Mouse (Mus musculus) testis, adult 2 months (tissue): ENCODE measurements around the gene Tyw1. TPM values are rescaled to one million over a fixed set of nuclear protein-coding genes. Genes with fewer than 3 reads are reported as not detected.

Experiments used
- H3K27ac ChIP-seq: fragments of 200-500 bp; 2 replicates; pipeline ENCODE4 v1.5.1; 2012; ENCODE audit warnings: low read depth, low read length; ENCODE audit not compliant: control insufficient read depth, insufficient read depth
- H3K27me3 ChIP-seq: fragments of 200-500 bp; 2 replicates; pipeline ENCODE4 v1.6.1; 2012; ENCODE audit warnings: mild to moderate bottlenecking, low read length, moderate library complexity; ENCODE audit not compliant: control insufficient read depth, insufficient read depth
- H3K36me3 ChIP-seq: fragments of 200-500 bp; 2 replicates; pipeline ENCODE4 v1.6.1; 2012; ENCODE audit warnings: mild to moderate bottlenecking, low read length; ENCODE audit not compliant: control insufficient read depth, insufficient read depth
- H3K4me1 ChIP-seq: fragments of 200-500 bp; 2 replicates; pipeline ENCODE4 v1.6.1; 2012; ENCODE audit warnings: low read length; ENCODE audit not compliant: control insufficient read depth, insufficient read depth
- H3K4me3 ChIP-seq: fragments of 200-500 bp; 2 replicates; pipeline ENCODE4 v1.5.1; 2012; ENCODE audit warnings: low read depth, mild to moderate bottlenecking, low read length, moderate library complexity, mixed read lengths; ENCODE audit not compliant: control insufficient read depth
- CTCF ChIP-seq: fragments of 200-500 bp; IDR thresholded peaks from 2 replicates; pipeline ENCODE4 v1.5.1; 2012; ENCODE audit warnings: low read depth, mild to moderate bottlenecking, inconsistent platforms, low read length, moderate library complexity; ENCODE audit not compliant: control insufficient read depth, insufficient read depth, insufficient replicate concordance
- POLR2A ChIP-seq: fragments of 200-500 bp; IDR thresholded peaks from 2 replicates; pipeline ENCODE4 v1.6.1; 2012; ENCODE audit warnings: low read depth, mild to moderate bottlenecking, inconsistent platforms, low read length, moderate library complexity; ENCODE audit not compliant: control insufficient read depth
- polyA plus RNA-seq: library from polyadenylated mRNA; depleted of rRNA; stranded (reverse); fragments of >200 nt; gene quantifications from 2 replicates; pipeline ENCODE4 v1.2.3, GENCODE M21; 2012

The Tyw1 gene
- polyA plus RNA-seq, 1 experiment: 8.0 TPM

DNA sequence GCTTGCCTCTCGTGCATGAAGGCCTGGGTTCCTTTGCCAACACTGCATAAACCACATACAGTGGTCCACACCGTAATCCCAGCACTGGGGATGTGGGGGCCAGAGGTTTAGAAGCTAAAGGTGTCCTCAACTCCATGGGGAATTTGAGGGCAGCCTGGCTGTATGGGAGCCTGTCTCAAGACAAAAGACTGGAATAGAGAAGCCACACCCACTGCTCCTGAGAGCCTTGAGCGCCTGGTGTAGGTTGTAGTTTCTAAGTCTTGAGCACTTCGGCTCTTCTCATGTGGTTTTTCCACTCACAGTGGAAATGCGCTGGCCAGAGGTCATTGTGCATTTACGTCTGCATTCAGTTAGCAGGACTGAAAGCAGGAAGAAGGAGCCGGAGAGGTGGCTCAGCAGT lies 32.7 kb downstream of the Tyw1 start:
- Histone ChIP-seq H3K27ac (no peak overlapping the region), H3K27me3 (no peaks in the 10 kb centered on the region), H3K4me3 (no peak overlapping the region), H3K4me1 (no peaks in the 10 kb centered on the region), H3K36me3 (no peaks in the 10 kb centered on the region)
- TF ChIP-seq CTCF (no peak), POLR2A (no peak)

DNA sequence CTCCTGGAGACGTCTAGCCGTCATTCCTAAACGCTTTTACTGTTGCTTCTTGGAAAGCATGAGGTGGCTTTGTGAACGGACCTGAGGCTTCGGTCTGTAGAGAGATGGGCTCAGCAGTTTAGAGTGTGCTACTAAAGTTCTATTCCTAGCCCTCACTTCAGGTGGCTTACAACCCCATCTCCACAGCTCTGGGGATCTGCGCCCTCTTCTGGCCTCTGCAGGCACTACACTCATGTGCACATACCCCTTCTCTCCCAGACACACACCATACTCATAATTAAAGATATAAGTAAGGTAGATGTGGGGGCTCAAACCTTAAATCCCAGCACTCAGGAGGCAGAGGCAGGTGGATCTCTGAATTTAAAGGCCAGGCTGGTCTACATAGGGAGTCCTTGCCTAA lies 34.8 kb downstream of the Tyw1 start:
- no peak overlapping the region for H3K27ac ChIP-seq
- H3K36me3 ChIP-seq: no peaks in the 10 kb centered on the region; the same call in 1 of the 2 replicates
- no peaks in the 10 kb centered on the region for H3K4me1 ChIP-seq
- TF ChIP-seq CTCF (peak; percentile 60; the same call in 1 of the 2 replicates), POLR2A (no peak)
- no peaks in the 10 kb centered on the region for H3K27me3 ChIP-seq
- H3K4me3 ChIP-seq: no peak overlapping the region

DNA sequence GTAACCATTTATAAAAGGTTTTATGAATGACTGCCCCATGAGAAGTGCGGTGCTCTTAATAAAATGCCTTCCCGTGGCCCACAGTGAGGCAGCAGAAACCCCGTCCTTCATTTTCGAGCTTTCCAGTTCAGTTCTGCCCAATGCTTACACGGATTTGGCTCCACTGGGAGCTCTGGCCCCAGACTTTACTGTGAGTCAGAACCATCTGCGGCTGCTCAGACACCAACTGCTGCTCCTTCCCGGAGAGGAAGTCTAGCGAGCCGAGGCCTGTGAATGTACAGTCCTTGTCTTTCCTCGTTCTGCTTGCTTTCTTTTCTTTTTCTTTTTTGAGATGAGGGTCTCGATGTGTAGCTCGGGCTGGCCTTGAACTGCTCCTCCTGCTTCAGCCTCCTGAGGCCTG lies 35.4 kb downstream of the Tyw1 start:
- H3K4me1 ChIP-seq: no peaks in the 10 kb centered on the region
- no peak overlapping the region for H3K4me3 ChIP-seq
- H3K27ac ChIP-seq: no peak overlapping the region
- H3K36me3 ChIP-seq: no peaks in the 10 kb centered on the region; the same call in 1 of the 2 replicates
- TF ChIP-seq CTCF (no peak), POLR2A (no peak)
- no peaks in the 10 kb centered on the region for H3K27me3 ChIP-seq

DNA sequence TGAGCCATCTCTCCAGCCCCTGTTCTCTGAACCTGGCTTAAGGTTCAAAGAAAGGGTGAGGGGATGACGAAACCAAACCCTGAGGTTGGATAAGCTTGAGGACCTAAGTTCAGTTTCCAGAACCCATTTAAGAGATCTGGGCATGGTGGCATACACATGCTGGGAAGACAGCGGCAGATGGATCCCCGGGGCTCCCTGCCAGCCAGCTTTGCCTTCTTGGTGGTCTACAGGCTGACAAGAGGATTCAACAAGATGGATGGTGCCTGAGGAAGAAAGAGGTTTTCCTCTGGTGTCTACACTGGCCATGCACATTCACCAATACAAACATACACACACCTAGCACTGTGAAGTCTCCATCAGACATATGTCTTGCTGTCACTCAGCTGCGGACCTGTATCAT lies 37.6 kb downstream of the Tyw1 start:
- no peak for TF ChIP-seq POLR2A
- TF ChIP-seq CTCF: no peak
- Histone ChIP-seq H3K36me3 (no peaks in the 10 kb centered on the region; the same call in none of the 2 replicates), H3K4me3 (no peak overlapping the region), H3K4me1 (no peaks in the 10 kb centered on the region), H3K27ac (no peak overlapping the region), H3K27me3 (no peaks in the 10 kb centered on the region)

DNA sequence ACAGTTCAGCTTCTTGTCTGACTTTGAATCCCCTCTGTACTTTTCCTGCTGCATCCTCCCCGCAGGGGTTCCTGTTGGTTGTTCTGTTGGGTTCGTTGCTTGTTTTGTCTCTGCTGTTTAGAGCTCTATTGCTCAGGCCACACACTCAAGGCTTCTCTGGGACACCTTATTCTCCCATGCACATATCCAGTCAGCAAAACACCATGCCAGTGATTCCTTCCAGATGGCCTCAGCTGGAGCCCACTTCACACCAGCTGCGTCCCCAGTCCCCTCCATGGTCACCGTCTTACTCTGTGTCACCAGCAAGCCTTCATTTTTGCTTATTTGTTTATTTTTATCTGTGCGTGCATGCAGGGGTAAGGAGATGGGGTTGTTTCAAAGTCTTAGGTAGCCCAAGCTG lies 38.5 kb downstream of the Tyw1 start:
- Histone ChIP-seq H3K36me3 (no peaks in the 10 kb centered on the region; the same call in none of the 2 replicates), H3K4me3 (no peak overlapping the region), H3K27me3 (no peaks in the 10 kb centered on the region), H3K4me1 (no peaks in the 10 kb centered on the region), H3K27ac (no peak overlapping the region)
- TF ChIP-seq POLR2A (no peak), CTCF (no peak)

DNA sequence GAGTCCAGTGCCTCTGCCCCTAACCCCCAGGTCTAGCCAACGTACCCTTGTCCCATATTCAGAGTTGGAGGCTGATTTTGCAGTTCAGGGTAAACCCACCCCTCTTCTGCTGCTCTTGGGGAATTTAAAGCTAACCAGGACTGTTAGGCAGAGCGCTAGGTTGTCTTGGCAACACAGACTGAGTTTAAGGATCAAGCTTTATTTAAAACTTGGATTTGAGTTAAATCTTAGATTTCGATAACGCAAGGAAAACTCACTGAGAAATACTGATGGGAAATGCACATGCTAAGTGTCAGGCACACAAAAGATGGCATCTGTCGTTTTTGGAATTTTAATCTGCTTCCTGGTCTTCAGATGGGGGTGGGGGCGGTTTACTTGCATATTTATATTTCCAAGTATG lies 39.2 kb downstream of the Tyw1 start:
- no peaks in the 10 kb centered on the region for H3K27me3 ChIP-seq
- TF ChIP-seq POLR2A: no peak
- TF ChIP-seq CTCF: no peak
- H3K27ac ChIP-seq: no peak overlapping the region
- no peaks in the 10 kb centered on the region; the same call in none of the 2 replicates for H3K36me3 ChIP-seq
- H3K4me3 ChIP-seq: no peak overlapping the region
- no peaks in the 10 kb centered on the region for H3K4me1 ChIP-seq

DNA sequence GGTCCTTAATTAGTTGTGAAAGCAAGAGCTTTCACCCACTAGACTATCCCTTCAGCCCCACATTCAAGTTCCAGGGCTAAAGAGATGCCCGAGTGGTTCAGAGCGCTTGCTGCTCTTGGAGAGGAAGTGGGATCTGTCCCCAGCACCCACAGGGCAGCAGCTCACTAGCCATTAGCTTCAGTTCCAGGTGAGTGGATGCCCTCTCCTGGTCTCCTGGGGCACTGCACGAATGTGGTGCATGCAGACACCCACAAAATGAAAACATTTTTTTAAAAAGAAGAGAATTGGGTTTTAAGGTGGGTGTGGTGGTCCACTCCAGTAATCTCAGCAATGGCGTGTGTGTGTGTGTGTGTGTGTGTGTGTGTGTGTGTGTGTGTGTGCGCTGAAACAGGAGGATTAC lies 40.7 kb downstream of the Tyw1 start:
- no peaks in the 10 kb centered on the region; the same call in none of the 2 replicates for H3K36me3 ChIP-seq
- H3K4me3 ChIP-seq: no peak overlapping the region
- no peaks in the 10 kb centered on the region for H3K27me3 ChIP-seq
- H3K4me1 ChIP-seq: no peaks in the 10 kb centered on the region
- TF ChIP-seq CTCF (peak; percentile 20; the same call in 1 of the 2 replicates), POLR2A (no peak)
- no peak overlapping the region for H3K27ac ChIP-seq
